27 mouse cellular contexts compared by ENCODE assay signal in the genomic region with DNA sequence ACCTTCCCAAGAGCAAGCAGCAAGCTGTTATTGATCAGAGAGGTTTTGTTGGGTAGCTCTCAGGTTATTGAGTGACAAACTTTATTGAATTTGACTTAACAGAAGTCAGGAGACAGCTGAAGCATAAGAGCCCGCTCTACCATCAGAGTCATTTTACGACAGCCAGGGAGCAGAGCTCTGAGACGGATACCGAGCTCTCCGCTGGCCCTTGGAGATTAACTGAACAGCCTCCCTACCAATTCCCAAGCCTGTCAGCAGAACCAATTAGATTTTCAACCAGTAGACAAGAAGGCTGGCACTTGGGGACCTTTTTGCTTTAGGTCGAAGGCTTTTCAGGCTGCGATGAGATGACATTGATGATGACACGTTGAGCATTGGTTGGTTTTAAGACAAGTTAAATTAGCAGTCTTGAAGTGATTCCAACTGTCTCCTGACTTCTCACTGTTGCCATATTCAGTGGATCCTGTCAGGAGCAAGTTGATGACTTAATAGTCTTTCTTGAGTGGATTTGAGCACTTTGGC.
DNase-seq lines count a peak whose midpoint lies in the region; ATAC-seq lines count a peak whose summit lies in the region.
"Had no signal": no experiment of that assay in that cellular context is flagged by ENCODE, and none has a peak within 500 bp of the region (broad histone marks: within the 10 kb centered on the region; RNA-seq: fewer than 3 reads in every experiment).

No protein-coding gene starts in this region.

- peak; percentile 51; the same call in 1 of the 2 replicates for ATAC-seq in forebrain, embryonic 15.5 days (replicated peaks)
- no peak for ATAC-seq in forebrain, embryonic 12.5 days (ENCODE audit: low FRiP score)
- ATAC-seq in midbrain, embryonic 14.5 days (ENCODE audit: low FRiP score, low TSS enrichment): no peak
- ATAC-seq in forebrain, embryonic 16.5 days: peak; percentile 38; the same call in 1 of the 2 replicates
- ATAC-seq: CD4-positive, CD25-positive, alpha-beta regulatory T cell, adult 4 months; hindbrain, embryonic 16.5 days; intestine, embryonic 15.5 days had no signal

- no peaks in the 10 kb centered on the region for H3K36me3 ChIP-seq in forebrain, embryonic 15.5 days
- H3K36me3 ChIP-seq in forebrain, embryonic 12.5 days (replicated peaks): no peaks in the 10 kb centered on the region
- no peaks in the 10 kb centered on the region for H3K36me3 ChIP-seq in midbrain, embryonic 14.5 days (ENCODE audit: control insufficient read depth, insufficient read depth, low read length)
- H3K36me3 ChIP-seq in midbrain, embryonic 10.5 days: no peaks in the 10 kb centered on the region
- H3K36me3 ChIP-seq in forebrain, embryonic 16.5 days (ENCODE audit: control insufficient read depth, insufficient read depth): no peaks in the 10 kb centered on the region
- H3K36me3 ChIP-seq: embryonic facial prominence, embryonic 12.5 days; embryonic facial prominence, embryonic 15.5 days; heart, embryonic 12.5 days; heart, embryonic 15.5 days; hindbrain, embryonic 10.5 days; hindbrain, embryonic 13.5 days; intestine, embryonic 15.5 days had no signal

- H3K27me3 ChIP-seq in forebrain, embryonic 15.5 days: no peaks in the 10 kb centered on the region
- no peaks in the 10 kb centered on the region for H3K27me3 ChIP-seq in forebrain, embryonic 12.5 days
- no peaks in the 10 kb centered on the region for H3K27me3 ChIP-seq in midbrain, embryonic 14.5 days (ENCODE audit: control insufficient read depth, insufficient read depth, low read length)
- no peaks in the 10 kb centered on the region for H3K27me3 ChIP-seq in midbrain, embryonic 10.5 days (ENCODE audit: low read depth, poor library complexity, severe bottlenecking)
- no peaks in the 10 kb centered on the region for H3K27me3 ChIP-seq in forebrain, embryonic 16.5 days (replicated peaks; ENCODE audit: control insufficient read depth, insufficient read depth, low read length)
- H3K27me3 ChIP-seq: embryonic facial prominence, embryonic 12.5 days; embryonic facial prominence, embryonic 15.5 days; heart, embryonic 12.5 days; heart, embryonic 15.5 days; hindbrain, embryonic 13.5 days; intestine, embryonic 15.5 days had no signal

- no peak overlapping the region for H3K27ac ChIP-seq in forebrain, embryonic 15.5 days (replicated peaks)
- H3K27ac ChIP-seq in forebrain, embryonic 12.5 days: no peak overlapping the region
- H3K27ac ChIP-seq in midbrain, embryonic 14.5 days (replicated peaks; ENCODE audit: low read depth, low read length): no peak overlapping the region
- no peak overlapping the region for H3K27ac ChIP-seq in midbrain, embryonic 10.5 days (replicated peaks)
- H3K27ac ChIP-seq in forebrain, embryonic 16.5 days (ENCODE audit: low read length): no peak overlapping the region
- H3K27ac ChIP-seq: embryonic facial prominence, embryonic 12.5 days; embryonic facial prominence, embryonic 15.5 days; gastrocnemius, adult 2 months; heart, embryonic 15.5 days; hindbrain, embryonic 10.5 days; hindbrain, embryonic 13.5 days; intestine, embryonic 15.5 days had no signal

- peak; percentile 45 for DNase-seq in midbrain, embryonic 14.5 days
- no peak for DNase-seq in midbrain, embryonic 10.5 days (ENCODE audit: low spot score)
- peak; percentile 36 for DNase-seq in retina, postnatal 1 day
- DNase-seq in neural tube, embryonic 10.5 days (ENCODE audit: extremely low spot score, low spot score): no peak
- DNase-seq in cerebellum, adult 8-10 months: no peak
- DNase-seq: adrenal gland, adult 2 months; adrenal gland, postnatal 14 days; cerebellum, adult 18-20 months; cerebellum, adult 9-11 months; cerebellum, postnatal 25 days; gastrocnemius, adult 2 months; gastrocnemius, postnatal 14 days; heart, adult 11 months; heart, postnatal 10 days; heart, postnatal 36 days had no signal

- WGBS in forebrain, embryonic 15.5 days: 75% methylated on average over 8 of the region's 8 CpGs
- WGBS in forebrain, embryonic 12.5 days: 85% methylated on average over 8 of the region's 8 CpGs
- 48% methylated on average over 8 of the region's 8 CpGs for WGBS in midbrain, embryonic 14.5 days
- WGBS in midbrain, embryonic 10.5 days: 81% methylated on average over 8 of the region's 8 CpGs
- 78% methylated on average over 8 of the region's 8 CpGs for WGBS in forebrain, embryonic 16.5 days

- no peak overlapping the region for H3K4me2 ChIP-seq in forebrain, embryonic 15.5 days (replicated peaks)
- H3K4me2 ChIP-seq in forebrain, embryonic 12.5 days: no peak overlapping the region
- H3K4me2 ChIP-seq in midbrain, embryonic 14.5 days (ENCODE audit: low read length): no peak overlapping the region
- H3K4me2 ChIP-seq in forebrain, embryonic 16.5 days (ENCODE audit: low read length): no peak overlapping the region
- H3K4me2 ChIP-seq: embryonic facial prominence, embryonic 12.5 days; embryonic facial prominence, embryonic 15.5 days; heart, embryonic 12.5 days; heart, embryonic 15.5 days; hindbrain, embryonic 13.5 days; intestine, embryonic 15.5 days had no signal

- no peak overlapping the region for H3K4me3 ChIP-seq in forebrain, embryonic 15.5 days
- no peak overlapping the region for H3K4me3 ChIP-seq in forebrain, embryonic 12.5 days (replicated peaks)
- H3K4me3 ChIP-seq in midbrain, embryonic 14.5 days (replicated peaks; ENCODE audit: low read depth, low read length): no peak overlapping the region
- H3K4me3 ChIP-seq in midbrain, embryonic 10.5 days: no peak overlapping the region
- H3K4me3 ChIP-seq in forebrain, embryonic 16.5 days (replicated peaks; ENCODE audit: low read length): no peak overlapping the region
- H3K4me3 ChIP-seq: embryonic facial prominence, embryonic 12.5 days; embryonic facial prominence, embryonic 15.5 days; gastrocnemius, adult 2 months; heart, embryonic 12.5 days; heart, embryonic 15.5 days; hindbrain, embryonic 10.5 days; hindbrain, embryonic 13.5 days; intestine, embryonic 15.5 days had no signal

- no peaks in the 10 kb centered on the region for H3K9me3 ChIP-seq in forebrain, embryonic 15.5 days
- H3K9me3 ChIP-seq in forebrain, embryonic 12.5 days: no peaks in the 10 kb centered on the region
- H3K9me3 ChIP-seq in midbrain, embryonic 14.5 days (ENCODE audit: control insufficient read depth, low read length): no peaks in the 10 kb centered on the region
- no peaks in the 10 kb centered on the region for H3K9me3 ChIP-seq in midbrain, embryonic 10.5 days (replicated peaks)
- no peaks in the 10 kb centered on the region for H3K9me3 ChIP-seq in forebrain, embryonic 16.5 days (ENCODE audit: control insufficient read depth, low read length)
- H3K9me3 ChIP-seq: embryonic facial prominence, embryonic 12.5 days; embryonic facial prominence, embryonic 15.5 days; heart, embryonic 12.5 days; heart, embryonic 15.5 days; hindbrain, embryonic 10.5 days; hindbrain, embryonic 13.5 days; intestine, embryonic 15.5 days had no signal

- H3K9ac ChIP-seq in forebrain, embryonic 15.5 days (replicated peaks): no peak overlapping the region
- H3K9ac ChIP-seq in forebrain, embryonic 12.5 days: no peak overlapping the region
- H3K9ac ChIP-seq in midbrain, embryonic 14.5 days (replicated peaks; ENCODE audit: low read length): no peak overlapping the region
- H3K9ac ChIP-seq in forebrain, embryonic 16.5 days (replicated peaks; ENCODE audit: low read depth, low read length): no peak overlapping the region
- H3K9ac ChIP-seq: embryonic facial prominence, embryonic 12.5 days; embryonic facial prominence, embryonic 15.5 days; heart, embryonic 12.5 days; heart, embryonic 15.5 days; hindbrain, embryonic 13.5 days; intestine, embryonic 15.5 days had no signal

- H3K4me1 ChIP-seq in forebrain, embryonic 15.5 days: no peaks in the 10 kb centered on the region
- no peaks in the 10 kb centered on the region for H3K4me1 ChIP-seq in forebrain, embryonic 12.5 days
- no peaks in the 10 kb centered on the region for H3K4me1 ChIP-seq in midbrain, embryonic 14.5 days (ENCODE audit: control insufficient read depth, insufficient read depth, low read length)
- no peaks in the 10 kb centered on the region for H3K4me1 ChIP-seq in midbrain, embryonic 10.5 days
- no peaks in the 10 kb centered on the region for H3K4me1 ChIP-seq in forebrain, embryonic 16.5 days (replicated peaks; ENCODE audit: control insufficient read depth, insufficient read depth, low read length)
- H3K4me1 ChIP-seq: embryonic facial prominence, embryonic 12.5 days; embryonic facial prominence, embryonic 15.5 days; heart, embryonic 12.5 days; heart, embryonic 15.5 days; hindbrain, embryonic 13.5 days; intestine, embryonic 15.5 days had no signal

Comparison
In these comparisons a context has a peak if more than half of its experiments do, and no peak if none do; other contexts are left out.
1. ATAC-seq: peak in forebrain, embryonic 15.5 days (single experiment) and forebrain, embryonic 16.5 days (single experiment); none in forebrain, embryonic 12.5 days (single experiment) and midbrain, embryonic 14.5 days (single experiment).
2. DNase-seq: peak in midbrain, embryonic 14.5 days (single experiment) and retina, postnatal 1 day (single experiment); none in midbrain, embryonic 10.5 days (single experiment), neural tube, embryonic 10.5 days (single experiment) and cerebellum, adult 8-10 months (single experiment).